Mouse (Mus musculus) heart, embryonic 12.5 days (tissue): ENCODE measurements around the gene D430041D05Rik. TPM values are rescaled to one million over a fixed set of nuclear protein-coding genes. Genes with fewer than 3 reads are reported as not detected.

Experiments
- ATAC-seq: fragments of 200-750 bp; cut with Nextera tagmentation; 2 replicates; pipeline ENCODE4 v1.8.0; 2017; ENCODE audit warnings: moderate TSS enrichment, moderate library complexity; ENCODE audit not compliant: insufficient number of reproducible peaks, low FRiP score
- H3K27ac ChIP-seq: fragments of 300-500 bp; sonication (generic); 2 replicates; pipeline ENCODE4 v1.5.1; 2016; ENCODE audit warnings: mild to moderate bottlenecking, moderate library complexity; ENCODE audit not compliant: poor library complexity, severe bottlenecking
- H3K27me3 ChIP-seq: fragments of 300-500 bp; sonication (generic); replicated peaks from 2 replicates; pipeline ENCODE4 v1.6.1; 2016; ENCODE audit warnings: mild to moderate bottlenecking, moderate library complexity
- H3K36me3 ChIP-seq: fragments of 300-500 bp; sonication (generic); 2 replicates; pipeline ENCODE4 v1.6.1; 2016; ENCODE audit warnings: mild to moderate bottlenecking, moderate library complexity
- H3K4me1 ChIP-seq: fragments of 300-500 bp; sonication (generic); replicated peaks from 2 replicates; pipeline ENCODE4 v1.6.1; 2016; ENCODE audit warnings: mild to moderate bottlenecking
- H3K4me2 ChIP-seq: fragments of 300-500 bp; sonication (generic); 2 replicates; pipeline ENCODE4 v1.6.1; 2016; ENCODE audit warnings: mild to moderate bottlenecking, moderate library complexity
- H3K4me3 ChIP-seq: fragments of 300-500 bp; sonication (generic); 2 replicates; pipeline ENCODE4 v1.5.1; 2016; ENCODE audit warnings: mild to moderate bottlenecking
- H3K9ac ChIP-seq: fragments of 300-500 bp; sonication (generic); 2 replicates; pipeline ENCODE4 v1.6.1; 2016; ENCODE audit warnings: mild to moderate bottlenecking, moderate library complexity
- H3K9me3 ChIP-seq: fragments of 300-500 bp; sonication (generic); replicated peaks from 2 replicates; pipeline ENCODE4 v1.6.1; 2016; ENCODE audit warnings: mild to moderate bottlenecking, moderate library complexity
- WGBS: fragments of 180-500 bp; shearing (Covaris S2); methylation state at CpG from one replicate; pipeline ENCODE4 v1.1.7; 2016; 5-methylcytosine and 5-hydroxymethylcytosine counted together
- polyA plus RNA-seq: library from polyadenylated mRNA; unstranded; fragments of >200 nt; fragmentation: Nextera tagmentation; extraction: Ambion mirVana; gene quantifications from 2 replicates; pipeline ENCODE4 v1.2.1, GENCODE M21; 2016

D430041D05Rik gene
- polyA plus RNA-seq, 1 experiment from 2014 or later = 0.04 TPM

DNA sequence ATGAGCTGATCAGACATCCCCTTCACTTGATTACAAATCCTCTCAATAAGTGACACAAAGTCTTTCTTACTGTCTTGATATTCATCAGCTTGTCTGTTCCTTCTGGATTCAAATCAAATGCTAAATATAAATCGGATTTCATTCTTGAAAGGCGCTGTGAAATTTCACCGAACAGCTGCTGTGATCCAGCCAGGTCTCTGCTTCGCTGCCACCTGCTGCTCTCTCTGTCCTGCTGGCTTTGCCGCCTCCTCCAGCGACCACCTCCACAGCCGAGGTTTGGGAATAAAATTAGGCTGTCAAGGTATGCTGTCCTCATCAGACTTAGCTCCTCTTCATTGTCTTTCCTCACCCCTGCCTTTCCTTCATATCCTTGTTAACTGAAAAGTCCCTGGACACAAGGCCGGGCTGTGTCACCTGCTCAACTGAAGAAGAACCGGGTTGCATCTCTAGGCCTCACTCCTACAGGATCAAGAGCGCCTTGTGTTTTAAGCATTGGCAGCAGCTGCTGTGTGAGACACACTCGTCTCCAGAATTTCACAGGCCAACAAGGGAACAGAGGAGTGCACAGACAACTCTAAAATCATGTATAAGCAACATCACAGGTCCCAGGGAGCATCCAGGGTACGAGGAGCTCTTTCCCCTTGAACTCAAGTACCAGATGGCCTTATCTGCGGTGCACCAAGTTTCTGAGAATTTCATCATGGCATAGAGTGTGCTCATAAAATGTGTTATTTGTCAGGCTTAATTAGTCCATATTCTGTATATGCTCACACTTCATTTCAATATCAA lies 59.2 kb downstream of the D430041D05Rik start:
- Histone ChIP-seq H3K4me2 (no peak overlapping the region), H3K9me3 (no peaks in the 10 kb centered on the region), H3K27me3 (no peaks in the 10 kb centered on the region), H3K36me3 (no peaks in the 10 kb centered on the region), H3K4me3 (no peak overlapping the region), H3K27ac (no peak overlapping the region), H3K9ac (no peak overlapping the region), H3K4me1 (no peaks in the 10 kb centered on the region)
- no peak for ATAC-seq
- WGBS = 72% methylated on average over 13 of the region's 13 CpGs

GRCm38 (mm10) chr2:104337619-104338018 lies 73.2 kb downstream of the D430041D05Rik start:
- H3K9ac ChIP-seq = no peak overlapping the region
- H3K9me3 ChIP-seq = peaks cover 4% of the 10 kb centered on the region; the same call in 1 of the 2 replicates
- H3K27ac ChIP-seq = no peak overlapping the region
- H3K4me3 ChIP-seq = no peak overlapping the region
- no peaks in the 10 kb centered on the region for H3K4me1 ChIP-seq
- H3K36me3 ChIP-seq = no peaks in the 10 kb centered on the region
- no peak overlapping the region for H3K4me2 ChIP-seq
- no peak for ATAC-seq
- no peaks in the 10 kb centered on the region for H3K27me3 ChIP-seq

DNA sequence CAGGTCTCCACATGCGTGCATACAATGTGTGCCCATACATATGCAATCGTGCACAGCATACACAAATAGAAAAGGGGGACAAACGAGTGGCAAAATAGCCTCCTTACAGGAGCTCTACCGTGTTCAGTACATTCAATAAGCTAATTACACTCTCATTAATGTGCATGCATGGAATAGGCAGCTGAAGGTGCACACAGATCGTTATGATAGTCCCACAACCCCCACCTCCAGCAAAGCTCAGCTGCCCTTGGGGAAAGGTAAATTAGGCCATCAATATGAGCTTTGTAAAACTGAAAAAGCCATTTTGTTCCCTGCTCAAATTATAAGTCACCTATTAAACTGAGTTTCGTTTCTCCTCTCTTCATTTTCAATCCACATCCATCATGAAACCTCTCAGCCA lies 75.0 kb downstream of the D430041D05Rik start:
- no peaks in the 10 kb centered on the region for H3K36me3 ChIP-seq
- 76% methylated on average over 6 of the region's 6 CpGs for WGBS
- no peak overlapping the region for H3K27ac ChIP-seq
- no peaks in the 10 kb centered on the region for H3K9me3 ChIP-seq
- ATAC-seq = no peak
- H3K4me3 ChIP-seq = no peak overlapping the region
- H3K27me3 ChIP-seq = no peaks in the 10 kb centered on the region
- H3K9ac ChIP-seq = no peak overlapping the region
- H3K4me2 ChIP-seq = no peak overlapping the region
- H3K4me1 ChIP-seq = no peaks in the 10 kb centered on the region

- no peak overlapping the region for H3K9ac ChIP-seq
- H3K4me3 ChIP-seq = no peak overlapping the region
- no peak for ATAC-seq
- WGBS = 70% methylated on average over 5 of the region's 5 CpGs
- no peak overlapping the region for H3K27ac ChIP-seq
- no peaks in the 10 kb centered on the region for H3K27me3 ChIP-seq
- no peaks in the 10 kb centered on the region for H3K4me1 ChIP-seq
- no peaks in the 10 kb centered on the region for H3K36me3 ChIP-seq
- H3K4me2 ChIP-seq = no peak overlapping the region
- H3K9me3 ChIP-seq = no peaks in the 10 kb centered on the region
Measured at GRCm38 (mm10) chr2:104333952-104334351, 76.9 kb downstream of the D430041D05Rik start.

GRCm38 (mm10) chr2:104332707-104333106 lies 78.1 kb downstream of the D430041D05Rik start:
- Histone ChIP-seq H3K36me3 (no peaks in the 10 kb centered on the region), H3K4me1 (no peaks in the 10 kb centered on the region), H3K9ac (no peak overlapping the region), H3K4me3 (no peak overlapping the region), H3K27me3 (no peaks in the 10 kb centered on the region), H3K4me2 (no peak overlapping the region), H3K27ac (no peak overlapping the region), H3K9me3 (no peaks in the 10 kb centered on the region)
- WGBS = 78% methylated on average over 4 of the region's 4 CpGs
- no peak for ATAC-seq

DNA sequence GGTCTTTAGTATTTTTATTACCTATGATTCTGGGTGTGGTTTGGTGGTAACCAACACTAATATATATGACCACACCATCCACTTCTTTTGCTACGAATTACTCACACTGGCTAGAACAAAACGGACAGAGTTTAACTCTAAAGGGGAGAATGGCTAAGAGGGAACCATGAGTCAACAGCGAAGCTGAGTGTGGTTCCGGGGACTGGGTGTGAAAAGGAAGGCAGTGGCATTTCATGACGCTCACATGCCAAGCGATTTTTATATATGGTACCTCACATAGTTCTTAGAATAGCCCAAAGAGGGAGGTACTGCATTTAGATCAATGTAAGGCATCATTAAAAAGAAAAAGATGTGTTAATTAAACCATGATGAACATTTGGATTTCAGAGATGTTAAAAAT lies 79.6 kb downstream of the D430041D05Rik start:
- no peaks in the 10 kb centered on the region for H3K36me3 ChIP-seq
- no peak overlapping the region for H3K4me3 ChIP-seq
- no peaks in the 10 kb centered on the region for H3K27me3 ChIP-seq
- no peaks in the 10 kb centered on the region for H3K4me1 ChIP-seq
- ATAC-seq = no peak
- H3K9ac ChIP-seq = no peak overlapping the region
- 78% methylated on average over 6 of the region's 6 CpGs for WGBS
- H3K27ac ChIP-seq = no peak overlapping the region
- no peaks in the 10 kb centered on the region for H3K9me3 ChIP-seq
- H3K4me2 ChIP-seq = no peak overlapping the region

- Histone ChIP-seq H3K4me2 (no peak overlapping the region), H3K4me3 (no peak overlapping the region), H3K27ac (no peak overlapping the region), H3K36me3 (no peaks in the 10 kb centered on the region), H3K27me3 (no peaks in the 10 kb centered on the region), H3K9ac (no peak overlapping the region), H3K4me1 (no peaks in the 10 kb centered on the region), H3K9me3 (no peaks in the 10 kb centered on the region)
- 71% methylated on average over 16 of the region's 16 CpGs for WGBS
- no peak for ATAC-seq
Measured at GRCm38 (mm10) chr2:104327116-104327794, 83.6 kb downstream of the D430041D05Rik start.

DNA sequence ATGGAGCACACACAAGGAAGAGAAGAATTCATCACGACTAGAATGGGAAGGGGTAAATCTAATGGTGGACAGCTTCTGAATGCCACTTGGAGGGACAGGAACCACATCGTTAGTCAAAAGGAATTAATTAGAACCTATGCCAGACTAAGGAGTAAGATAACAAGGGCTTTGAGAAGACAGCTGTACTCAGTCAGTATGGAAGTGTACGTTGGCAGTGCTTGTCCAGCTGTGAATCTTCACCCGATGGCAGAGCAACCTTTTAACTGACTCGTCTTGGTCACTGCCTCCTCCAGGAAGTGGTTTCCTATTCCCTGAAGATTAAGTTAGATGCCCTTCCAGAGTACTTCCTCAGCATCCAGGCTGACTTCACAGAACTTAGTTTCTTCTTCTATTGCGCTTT lies 87.0 kb downstream of the D430041D05Rik start:
- WGBS = 66% methylated on average over 6 of the region's 6 CpGs
- H3K4me2 ChIP-seq = no peak overlapping the region
- H3K4me1 ChIP-seq = no peaks in the 10 kb centered on the region
- no peaks in the 10 kb centered on the region for H3K27me3 ChIP-seq
- ATAC-seq = no peak
- no peak overlapping the region for H3K9ac ChIP-seq
- H3K36me3 ChIP-seq = no peaks in the 10 kb centered on the region
- H3K27ac ChIP-seq = no peak overlapping the region
- H3K9me3 ChIP-seq = no peaks in the 10 kb centered on the region
- H3K4me3 ChIP-seq = no peak overlapping the region

DNA sequence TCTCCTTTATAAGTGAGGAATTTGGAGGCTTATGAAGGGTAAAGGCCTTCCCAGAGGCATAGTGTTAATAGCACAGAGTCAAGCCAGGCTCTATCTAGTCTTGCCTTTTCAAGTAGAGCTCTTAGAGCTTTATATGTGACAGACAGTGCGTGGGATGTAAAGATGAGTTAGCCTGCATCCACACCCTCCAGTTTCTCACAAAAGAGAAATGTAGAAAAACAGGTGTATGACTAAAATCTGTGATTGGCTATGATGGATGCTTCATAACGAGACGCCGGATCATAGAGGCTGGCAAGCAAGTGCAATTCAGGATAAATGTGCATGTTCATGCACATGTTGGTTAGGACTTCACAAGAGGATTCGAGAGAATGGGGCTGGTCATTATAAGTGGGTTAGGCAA lies 87.5 kb downstream of the D430041D05Rik start:
- H3K4me3 ChIP-seq = no peak overlapping the region
- H3K4me2 ChIP-seq = no peak overlapping the region
- H3K9me3 ChIP-seq = no peaks in the 10 kb centered on the region
- ATAC-seq = no peak
- no peak overlapping the region for H3K27ac ChIP-seq
- no peak overlapping the region for H3K9ac ChIP-seq
- WGBS = 86% methylated on average over 5 of the region's 5 CpGs
- H3K36me3 ChIP-seq = no peaks in the 10 kb centered on the region
- no peaks in the 10 kb centered on the region for H3K27me3 ChIP-seq
- H3K4me1 ChIP-seq = no peaks in the 10 kb centered on the region

DNA sequence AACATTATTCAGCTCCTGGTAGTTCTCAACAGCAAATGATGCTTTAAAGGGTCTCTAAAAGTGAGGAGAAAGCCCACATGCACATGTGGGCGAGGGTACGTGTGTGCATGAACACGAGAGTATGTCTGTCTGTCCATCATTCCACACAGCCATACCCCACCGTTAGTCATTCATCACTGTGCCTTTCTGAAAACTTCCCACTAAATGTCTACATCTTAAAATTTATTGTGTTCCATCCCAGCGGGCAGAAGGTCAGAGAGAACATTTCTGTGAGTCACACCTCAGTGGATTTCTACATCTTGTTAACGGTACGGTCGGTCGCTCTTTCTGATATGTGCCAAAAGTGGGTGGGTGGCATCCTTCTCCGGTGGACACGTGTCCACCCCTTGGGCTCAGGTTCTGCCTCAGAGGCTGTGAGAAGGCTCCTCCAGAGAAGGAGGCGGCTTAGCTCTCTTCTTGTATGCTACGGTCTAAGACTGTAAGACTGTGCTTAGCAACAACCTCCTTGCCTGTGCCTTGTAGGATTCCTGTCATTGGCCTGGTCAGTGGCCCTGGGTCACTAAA lies 90.7 kb downstream of the D430041D05Rik start:
- no peaks in the 10 kb centered on the region for H3K4me1 ChIP-seq
- H3K27ac ChIP-seq = no peak overlapping the region
- ATAC-seq = no peak
- no peaks in the 10 kb centered on the region for H3K36me3 ChIP-seq
- H3K9ac ChIP-seq = no peak overlapping the region
- 83% methylated on average over 13 of the region's 13 CpGs for WGBS
- no peak overlapping the region for H3K4me3 ChIP-seq
- no peaks in the 10 kb centered on the region for H3K27me3 ChIP-seq
- H3K4me2 ChIP-seq = no peak overlapping the region
- H3K9me3 ChIP-seq = no peaks in the 10 kb centered on the region

- no peak overlapping the region for H3K4me2 ChIP-seq
- H3K27me3 ChIP-seq = no peaks in the 10 kb centered on the region
- H3K27ac ChIP-seq = no peak overlapping the region
- no peak overlapping the region for H3K9ac ChIP-seq
- no peaks in the 10 kb centered on the region for H3K4me1 ChIP-seq
- H3K36me3 ChIP-seq = no peaks in the 10 kb centered on the region
- H3K9me3 ChIP-seq = no peaks in the 10 kb centered on the region
- WGBS = 92% methylated on average over 10 of the region's 10 CpGs
- no peak overlapping the region for H3K4me3 ChIP-seq
- no peak for ATAC-seq
Measured at GRCm38 (mm10) chr2:104319443-104319842, 91.4 kb downstream of the D430041D05Rik start.
